Mouse (Mus musculus) MEL (cell line): ENCODE data around the gene Podxl. TPM values are rescaled to one million over a fixed set of nuclear protein-coding genes. Genes with fewer than 3 reads are reported as not detected.

Source experiments
- DNase-seq: peaks from one replicate; pipeline ENCODE4 v3.0.0; 2011; ENCODE audit warnings: low read depth, low spot score
- H3K27ac ChIP-seq: 2 replicates; pipeline ENCODE4 v1.5.1; 2012; ENCODE audit warnings: low read depth, mild to moderate bottlenecking, control low read depth, low read length, moderate library complexity; ENCODE audit not compliant: control insufficient read depth
- H3K27me3 ChIP-seq, 2 experiments: fragments of 150-350 bp in 1 of 2; sonication (generic) in 1 of 2; 2 replicates each; pipeline ENCODE4 v1.6.1; 2012; ENCODE audit warnings: low read length in 2 of 2, mild to moderate bottlenecking in 2 of 2, improper control_type of control experiment in 1 of 2, moderate library complexity in 1 of 2; ENCODE audit not compliant: insufficient read depth in 2 of 2, control insufficient read depth in 1 of 2
- H3K36me3 ChIP-seq, 2 experiments: 2 replicates each; pipeline ENCODE4 v1.6.1; 2012 to 2014; ENCODE audit warnings: low read length in 2 of 2, improper control_type of control experiment in 1 of 2, inconsistent platforms in 1 of 2, mild to moderate bottlenecking in 1 of 2; ENCODE audit not compliant: insufficient read depth in 2 of 2, control insufficient read depth in 1 of 2
- H3K4me1 ChIP-seq, 2 experiments: fragments of 150-350 bp in 1 of 2; sonication (generic) in 1 of 2; 2 replicates each; pipeline ENCODE4 v1.6.1; 2012; ENCODE audit warnings: low read length in 2 of 2, improper control_type of control experiment in 1 of 2, mild to moderate bottlenecking in 1 of 2; ENCODE audit not compliant: insufficient read depth in 2 of 2, control insufficient read depth in 1 of 2
- H3K4me3 ChIP-seq, 2 experiments: fragments of 150-350 bp in 1 of 2; sonication (generic) in 1 of 2; 2 replicates each; pipeline ENCODE4 v1.5.1; 2012; ENCODE audit warnings: low read depth in 2 of 2, low read length in 2 of 2, mild to moderate bottlenecking in 2 of 2, moderate library complexity in 2 of 2, control low read depth in 1 of 2, improper control_type of control experiment in 1 of 2; ENCODE audit not compliant: control insufficient read depth in 1 of 2, insufficient read depth in 1 of 2
- H3K79me2 ChIP-seq: 2 replicates; pipeline ENCODE4 v1.6.1; 2012; ENCODE audit warnings: mild to moderate bottlenecking, low read length, moderate library complexity; ENCODE audit not compliant: control insufficient read depth, poor library complexity, insufficient read depth
- H3K9ac ChIP-seq: 2 replicates; pipeline ENCODE4 v1.6.1; 2012; ENCODE audit warnings: low read depth, mild to moderate bottlenecking, control low read depth, low read length, moderate library complexity; ENCODE audit not compliant: control insufficient read depth, poor library complexity, severe bottlenecking
- H3K9me3 ChIP-seq: fragments of 150-350 bp; sonication (generic); replicated peaks from 2 replicates; pipeline ENCODE4 v1.6.1; 2012; ENCODE audit warnings: mild to moderate bottlenecking, low read length, improper control_type of control experiment, moderate library complexity; ENCODE audit not compliant: insufficient read depth
- CTCF ChIP-seq, 3 experiments: IDR thresholded peaks in 2 of 3; conservative IDR thresholded peaks in 1 of 3; 2 replicates each; pipeline ENCODE4 v1.5.1; 2011 to 2012; ENCODE audit warnings: low read length in 3 of 3, low read depth in 2 of 3, mild to moderate bottlenecking in 2 of 3, improper control_type of control experiment in 1 of 3, inconsistent platforms in 1 of 3, mixed read lengths in 1 of 3, moderate library complexity in 1 of 3; ENCODE audit not compliant: control insufficient read depth in 1 of 3, insufficient read depth in 1 of 3, poor library complexity in 1 of 3, severe bottlenecking in 1 of 3
- E2F4 ChIP-seq: IDR thresholded peaks from 2 replicates; pipeline ENCODE4 v1.6.1; 2011; ENCODE audit warnings: low read depth, low read length, improper control_type of control experiment, borderline replicate concordance
- EP300 ChIP-seq, 2 experiments: IDR thresholded peaks; 2 replicates each; pipeline ENCODE4 v1.6.1; 2011; ENCODE audit warnings: improper control_type of control experiment in 2 of 2, low read length in 2 of 2, low read depth in 1 of 2, mild to moderate bottlenecking in 1 of 2
- GATA1 ChIP-seq: IDR thresholded peaks from 2 replicates; pipeline ENCODE4 v1.6.1; 2011; ENCODE audit warnings: low read depth, low read length, improper control_type of control experiment
- JUND ChIP-seq: IDR thresholded peaks from 2 replicates; pipeline ENCODE4 v1.6.1; 2011; ENCODE audit warnings: low read depth, mild to moderate bottlenecking, improper control_type of control experiment, low read length
- RAD21 ChIP-seq: IDR thresholded peaks from 2 replicates; pipeline ENCODE4 v1.6.1; 2011; ENCODE audit warnings: mild to moderate bottlenecking, low read depth, low read length, improper control_type of control experiment
- SIN3A ChIP-seq: IDR thresholded peaks from 2 replicates; pipeline ENCODE4 v1.6.1; 2012; ENCODE audit warnings: low read length, improper control_type of control experiment, inconsistent platforms
- TBP ChIP-seq: IDR thresholded peaks from 2 replicates; pipeline ENCODE4 v1.8.0; 2011; ENCODE audit warnings: low read depth, low read length, improper control_type of control experiment
- ZC3H11A ChIP-seq: IDR thresholded peaks from 2 replicates; pipeline ENCODE4 v1.6.1; 2012; ENCODE audit warnings: low read depth, mild to moderate bottlenecking, inconsistent platforms, low read length, improper control_type of control experiment
- ZMIZ1 ChIP-seq: IDR thresholded peaks from 2 replicates; pipeline ENCODE4 v1.6.1; 2012; ENCODE audit warnings: low read depth, mild to moderate bottlenecking, inconsistent platforms, low read length, improper control_type of control experiment, moderate library complexity
- polyA plus RNA-seq, 2 experiments: library from polyadenylated mRNA; stranded (reverse) in 1 of 2; unstranded in 1 of 2; fragments of >175 nt in 1 of 2; fragments of >200 nt in 1 of 2; gene quantifications; 2 replicates each; pipeline versions ENCODE4 v1.2.1 to v1.2.4; 2012; ENCODE audit warnings: low replicate concordance in 2 of 2, low read depth in 1 of 2; ENCODE audit not compliant: insufficient read length in 2 of 2, insufficient read depth in 1 of 2, missing spikeins in 1 of 2
- total RNA-seq: library from RNA; depleted of rRNA; stranded (reverse); fragments of 300-350 nt; gene quantifications from 2 replicates; pipeline ENCODE4 v1.2.3, GENCODE M21; 2012

The Podxl gene
- total and polyA plus RNA-seq, 3 experiments = 19.1 to 40.8 TPM; not detected in 1

GRCm38 (mm10) chr6:31540018-31540417 lies 23.8 kb downstream of the Podxl start:
- Histone ChIP-seq H3K36me3 (peaks cover 0 to 17% of the 10 kb centered on the region in 2 experiments; a peak in 2 of 4 replicates), H3K79me2 (no peaks in the 10 kb centered on the region), H3K27me3 (no peaks in the 10 kb centered on the region), H3K4me1 (peaks cover 9 to 12% of the 10 kb centered on the region in 2 experiments), H3K9me3 (no peaks in the 10 kb centered on the region), H3K9ac (no peak overlapping the region), H3K27ac (no peak overlapping the region), H3K4me3 (no peak overlapping the region)
- TF ChIP-seq EP300 (IDR thresholded peaks at IDR 0.05; ENCODE audit: low read depth in 1 of 2, low read length in 2 of 2) = no peak
- no peak for TF ChIP-seq JUND
- TF ChIP-seq ZC3H11A = no peak
- no peak for TF ChIP-seq E2F4
- no peak for TF ChIP-seq TBP
- DNase-seq = peak; percentile 28

- no peaks in the 10 kb centered on the region for H3K27me3 ChIP-seq
- no peak overlapping the region for H3K4me3 ChIP-seq
- no peaks in the 10 kb centered on the region for H3K79me2 ChIP-seq
- DNase-seq = no peak
- no peak overlapping the region for H3K9ac ChIP-seq
- H3K36me3 ChIP-seq = peaks cover 0 to 17% of the 10 kb centered on the region in 2 experiments; a peak in 2 of 4 replicates
- H3K9me3 ChIP-seq = no peaks in the 10 kb centered on the region
- no peak overlapping the region for H3K27ac ChIP-seq
- TF ChIP-seq RAD21 (no peak), ZMIZ1 (no peak), EP300 (IDR thresholded peaks at IDR 0.05; ENCODE audit: low read depth in 1 of 2, low read length in 2 of 2) (peak in 1 of 2 experiments; percentile 38; a peak in 2 of 4 replicates)
- TF ChIP-seq, all 39 proteins: peak for 1
- H3K4me1 ChIP-seq = peaks cover 9 to 12% of the 10 kb centered on the region in 2 experiments
Observed at GRCm38 (mm10) chr6:31538112-31538511, 25.7 kb downstream of the Podxl start.

GRCm38 (mm10) chr6:31537193-31537592 lies 26.6 kb downstream of the Podxl start:
- H3K27me3 ChIP-seq = no peaks in the 10 kb centered on the region
- no peaks in the 10 kb centered on the region for H3K9me3 ChIP-seq
- no peak overlapping the region for H3K9ac ChIP-seq
- TF ChIP-seq CTCF (IDR thresholded peaks at IDR 0.05 in 2 of 3, conservative IDR thresholded peaks at IDR 0.05 in 1 of 3; ENCODE audit: control insufficient read depth in 1 of 3, insufficient read depth in 1 of 3, low read depth in 2 of 3, low read length in 3 of 3, poor library complexity in 1 of 3, severe bottlenecking in 1 of 3) (no peak), SIN3A (0 out of 2 replicates have a peak, but pooled peaks have one; percentile 4), EP300 (IDR thresholded peaks at IDR 0.05; ENCODE audit: low read depth in 1 of 2, low read length in 2 of 2) (no peak), GATA1 (peak; percentile 21; the same call in 1 of the 2 replicates)
- no peak overlapping the region for H3K4me3 ChIP-seq
- H3K36me3 ChIP-seq = peaks cover 0 to 17% of the 10 kb centered on the region in 2 experiments; a peak in 2 of 4 replicates
- H3K27ac ChIP-seq = peak overlapping the region; percentile 11; the same call in 1 of the 2 replicates
- H3K4me1 ChIP-seq = peaks cover 9 to 12% of the 10 kb centered on the region in 2 experiments
- DNase-seq = peak; percentile 29
- H3K79me2 ChIP-seq = no peaks in the 10 kb centered on the region
